Mouse (Mus musculus): Measurements from ENCODE around the gene Adprhl1.

- TF ChIP-seq CTCF (IDR thresholded peaks at IDR 0.05; ENCODE audit: extremely low read depth, insufficient read depth, low read length) (no peak), POLR2A (IDR thresholded peaks at IDR 0.05; ENCODE audit: extremely low read depth, insufficient read depth, low read length) (no peak)
Observed at GRCm38 (mm10) chr8:13228923-13229610, 24.9 kb downstream of the Adprhl1 start.

Data from cortical plate, adult 2 months (tissue).